Comparison of ENCODE assay signal across 17 mouse cellular contexts in genomic region chr15:61541643-61542042, GRCm38 (mm10).
DNase-seq lines count a peak whose midpoint lies in the region; ATAC-seq and TF ChIP-seq lines count a peak whose summit lies in the region.
"Had no signal": no experiment of that assay in that cellular context is flagged by ENCODE, and none has a peak within 500 bp of the region (broad histone marks: within the 10 kb centered on the region; RNA-seq: fewer than 3 reads in every experiment).

No protein-coding gene starts in this region.

- no peaks in the 10 kb centered on the region for H3K27me3 ChIP-seq in hindbrain, embryonic 14.5 days (ENCODE audit: control insufficient read depth, insufficient read depth, low read length)
- no peaks in the 10 kb centered on the region for H3K27me3 ChIP-seq in hindbrain, postnatal 0 days (ENCODE audit: insufficient read depth, low read length)
- H3K27me3 ChIP-seq in spleen, adult 2 months (ENCODE audit: control insufficient read depth, insufficient read depth, low read length): no peaks in the 10 kb centered on the region
- H3K27me3 ChIP-seq in CH12.LX (replicated peaks): no peaks in the 10 kb centered on the region
- no peaks in the 10 kb centered on the region for H3K27me3 ChIP-seq in embryonic facial prominence, embryonic 10.5 days (replicated peaks; ENCODE audit: low read depth, poor library complexity, severe bottlenecking)
- H3K27me3 ChIP-seq in intestine, embryonic 16.5 days (replicated peaks; ENCODE audit: control insufficient read depth, insufficient read depth, low read length): no peaks in the 10 kb centered on the region
- H3K27me3 ChIP-seq: embryonic facial prominence, embryonic 13.5 days; forebrain, embryonic 13.5 days; heart, embryonic 12.5 days had no signal

- WGBS in hindbrain, embryonic 14.5 days: 54% methylated on average over 4 of the region's 4 CpGs
- WGBS in hindbrain, postnatal 0 days: 41% methylated on average over 4 of the region's 4 CpGs
- 92% methylated on average over 4 of the region's 4 CpGs for WGBS in spleen, adult 2 months
- 59% methylated on average over 4 of the region's 4 CpGs for WGBS in embryonic facial prominence, embryonic 10.5 days
- WGBS in intestine, embryonic 16.5 days: 60% methylated on average over 4 of the region's 4 CpGs

- no peaks in the 10 kb centered on the region for H3K9me3 ChIP-seq in hindbrain, embryonic 14.5 days (ENCODE audit: control insufficient read depth, low read length)
- H3K9me3 ChIP-seq in hindbrain, postnatal 0 days (ENCODE audit: low read length): no peaks in the 10 kb centered on the region
- no peaks in the 10 kb centered on the region for H3K9me3 ChIP-seq in CH12.LX (replicated peaks; ENCODE audit: low read length)
- no peaks in the 10 kb centered on the region for H3K9me3 ChIP-seq in embryonic facial prominence, embryonic 10.5 days
- H3K9me3 ChIP-seq in intestine, embryonic 16.5 days (ENCODE audit: control insufficient read depth, low read length): no peaks in the 10 kb centered on the region
- H3K9me3 ChIP-seq: embryonic facial prominence, embryonic 13.5 days; forebrain, embryonic 13.5 days; heart, embryonic 12.5 days had no signal

- no peak overlapping the region for H3K27ac ChIP-seq in hindbrain, embryonic 14.5 days
- no peak overlapping the region for H3K27ac ChIP-seq in hindbrain, postnatal 0 days
- peak overlapping the region; percentile 42 for H3K27ac ChIP-seq in spleen, adult 2 months (ENCODE audit: insufficient read depth, low read length)
- peak overlapping the region; percentile 38; the same call in 1 of the 2 replicates for H3K27ac ChIP-seq in CH12.LX (ENCODE audit: insufficient read depth, low read depth)
- peak overlapping the region; percentile 54 for H3K27ac ChIP-seq in embryonic facial prominence, embryonic 10.5 days (replicated peaks)
- H3K27ac ChIP-seq in intestine, embryonic 16.5 days (ENCODE audit: low read length): no peak overlapping the region
- H3K27ac ChIP-seq: embryonic facial prominence, embryonic 13.5 days; forebrain, embryonic 13.5 days; gastrocnemius, adult 2 months had no signal

- no peak for TF ChIP-seq EP300 in CH12.LX (IDR thresholded peaks at IDR 0.05; ENCODE audit: low read length)

- no peak overlapping the region for H3K4me3 ChIP-seq in hindbrain, embryonic 14.5 days (replicated peaks; ENCODE audit: low read length)
- H3K4me3 ChIP-seq in hindbrain, postnatal 0 days (ENCODE audit: low read length): no peak overlapping the region
- H3K4me3 ChIP-seq in spleen, adult 2 months (ENCODE audit: extremely low read depth, insufficient read depth, insufficient read length): no peak overlapping the region
- H3K4me3 ChIP-seq in CH12.LX (replicated peaks in 1 of 3; ENCODE audit: low read depth in 2 of 3, low read length in 2 of 3, poor library complexity in 1 of 3): no peak overlapping the region
- no peak overlapping the region for H3K4me3 ChIP-seq in embryonic facial prominence, embryonic 10.5 days
- no peak overlapping the region for H3K4me3 ChIP-seq in intestine, embryonic 16.5 days (ENCODE audit: low read length)
- H3K4me3 ChIP-seq: embryonic facial prominence, embryonic 13.5 days; forebrain, embryonic 13.5 days; gastrocnemius, adult 2 months; heart, embryonic 12.5 days had no signal

- no peaks in the 10 kb centered on the region for H3K79me2 ChIP-seq in CH12.LX (replicated peaks; ENCODE audit: control insufficient read depth, extremely low read depth, insufficient read depth, poor library complexity, severe bottlenecking)

- in situ Hi-C loops in CH12.LX (cut with MboI; ENCODE audit: low pct_ligation_motif_present, low pct_unique_long_range_greater_than_20kb, low sequenced_read_pairs): loop anchor here (10.0 kb wide), 1 partner anchor 97 kb away; no protein-coding TSS in a partner anchor

- no peak overlapping the region for H3K9ac ChIP-seq in hindbrain, embryonic 14.5 days
- H3K9ac ChIP-seq in hindbrain, postnatal 0 days (replicated peaks; ENCODE audit: low read length): no peak overlapping the region
- no peak overlapping the region for H3K9ac ChIP-seq in CH12.LX (ENCODE audit: insufficient read depth, low read depth)
- H3K9ac ChIP-seq in intestine, embryonic 16.5 days (ENCODE audit: low read depth, low read length): no peak overlapping the region
- H3K9ac ChIP-seq: embryonic facial prominence, embryonic 13.5 days; forebrain, embryonic 13.5 days; forebrain, postnatal 0 days; heart, embryonic 12.5 days had no signal

- no peak for TF ChIP-seq RAD21 in CH12.LX (IDR thresholded peaks at IDR 0.05; ENCODE audit: low read depth, low read length)

- H3K4me1 ChIP-seq in hindbrain, embryonic 14.5 days (replicated peaks; ENCODE audit: control insufficient read depth, insufficient read depth, low read length): no peaks in the 10 kb centered on the region
- no peaks in the 10 kb centered on the region for H3K4me1 ChIP-seq in hindbrain, postnatal 0 days (ENCODE audit: insufficient read depth, low read length)
- H3K4me1 ChIP-seq in spleen, adult 2 months (ENCODE audit: control insufficient read depth, insufficient read depth, insufficient read length): peaks cover 16% of the 10 kb centered on the region; the same call in 1 of the 2 replicates
- H3K4me1 ChIP-seq in CH12.LX (ENCODE audit: control insufficient read depth in 1 of 2, insufficient read depth in 2 of 2): peaks cover 22 to 83% of the 10 kb centered on the region in 2 experiments
- H3K4me1 ChIP-seq in embryonic facial prominence, embryonic 10.5 days: peaks cover 27% of the 10 kb centered on the region
- H3K4me1 ChIP-seq in intestine, embryonic 16.5 days (ENCODE audit: control insufficient read depth, insufficient read depth, low read length): peaks cover 5% of the 10 kb centered on the region; the same call in 1 of the 2 replicates

- no peak overlapping the region for H3K4me2 ChIP-seq in hindbrain, embryonic 14.5 days (replicated peaks)
- no peak overlapping the region for H3K4me2 ChIP-seq in hindbrain, postnatal 0 days (ENCODE audit: low read depth, low read length)
- peak overlapping the region; percentile 66; the same call in 1 of the 2 replicates for H3K4me2 ChIP-seq in CH12.LX (ENCODE audit: insufficient read depth, low read depth, poor library complexity, severe bottlenecking)
- no peak overlapping the region for H3K4me2 ChIP-seq in intestine, embryonic 16.5 days (ENCODE audit: low read depth, low read length)
- H3K4me2 ChIP-seq: embryonic facial prominence, embryonic 13.5 days; forebrain, embryonic 13.5 days; heart, embryonic 12.5 days had no signal

- peak; percentile 65; the same call in 1 of the 2 replicates for ATAC-seq in hindbrain, embryonic 14.5 days (ENCODE audit: low FRiP score)
- no peak for ATAC-seq in hindbrain, postnatal 0 days
- ATAC-seq in intestine, embryonic 16.5 days: no peak
- ATAC-seq: forebrain, embryonic 13.5 days; forebrain, postnatal 0 days had no signal

- H3K36me3 ChIP-seq in hindbrain, embryonic 14.5 days (replicated peaks; ENCODE audit: control insufficient read depth, insufficient read depth): no peaks in the 10 kb centered on the region
- no peaks in the 10 kb centered on the region for H3K36me3 ChIP-seq in hindbrain, postnatal 0 days (ENCODE audit: insufficient read depth, low read length)
- H3K36me3 ChIP-seq in spleen, adult 2 months (ENCODE audit: control insufficient read depth, insufficient read depth, low read length): no peaks in the 10 kb centered on the region
- no peaks in the 10 kb centered on the region for H3K36me3 ChIP-seq in CH12.LX (replicated peaks in 1 of 2; ENCODE audit: control insufficient read depth in 1 of 2, insufficient read depth in 1 of 2, low read length in 1 of 2)
- H3K36me3 ChIP-seq in embryonic facial prominence, embryonic 10.5 days (replicated peaks): no peaks in the 10 kb centered on the region
- no peaks in the 10 kb centered on the region for H3K36me3 ChIP-seq in intestine, embryonic 16.5 days (ENCODE audit: control insufficient read depth, insufficient read depth, low read length)
- H3K36me3 ChIP-seq: embryonic facial prominence, embryonic 13.5 days; heart, embryonic 12.5 days had no signal

- no peak for TF ChIP-seq POLR2A in spleen, adult 2 months (IDR thresholded peaks at IDR 0.05; ENCODE audit: low read depth, low read length)
- no peak for TF ChIP-seq POLR2A in CH12.LX (IDR thresholded peaks at IDR 0.05; ENCODE audit: low read depth, low read length)

- TF ChIP-seq CTCF in hindbrain, postnatal 0 days (IDR thresholded peaks at IDR 0.05; ENCODE audit: low read depth): no peak
- no peak for TF ChIP-seq CTCF in spleen, adult 2 months (IDR thresholded peaks at IDR 0.05; ENCODE audit: extremely low read depth, insufficient read depth, insufficient read length, insufficient replicate concordance)
- no peak for TF ChIP-seq CTCF in CH12.LX (conservative IDR thresholded peaks at IDR 0.05 in 1 of 2, IDR thresholded peaks at IDR 0.05 in 1 of 2; ENCODE audit: low read depth in 2 of 2, low read length in 2 of 2)

- DNase-seq in hindbrain, embryonic 14.5 days (ENCODE audit: low spot score): no peak
- DNase-seq in hindbrain, postnatal 0 days (ENCODE audit: low spot score): no peak
- DNase-seq in spleen, adult 2 months (ENCODE audit: low read depth in 1 of 2, low spot score in 2 of 2): no peak
- DNase-seq in spleen, adult 18-20 months: no peak
- no peak for DNase-seq in CH12.LX (ENCODE audit: extremely low read depth)
- DNase-seq in embryonic facial prominence, embryonic 10.5 days (ENCODE audit: low spot score): no peak
- DNase-seq: adrenal gland, adult 2 months; adrenal gland, postnatal 25 days; cerebellum, adult 2 months; cerebellum, postnatal 14 days; forebrain, postnatal 0 days; gastrocnemius, adult 2 months; gastrocnemius, postnatal 25 days had no signal

- dilution Hi-C loops in CH12.LX (cut with MboI; ENCODE audit: extremely low pct_ligation_motif_present, extremely low pct_unique_long_range_greater_than_20kb, low sequenced_read_pairs): no loop called here

TF ChIP-seq in CH12.LX, 34 proteins besides CTCF, POLR2A, EP300 and RAD21:
- TF ChIP-seq PAX5 (IDR thresholded peaks at IDR 0.05; ENCODE audit: low read length): no peak
- no peak for TF ChIP-seq NELFE (IDR thresholded peaks at IDR 0.05; ENCODE audit: low read depth, low read length)
- TF ChIP-seq RCOR1 (conservative IDR thresholded peaks at IDR 0.05; ENCODE audit: low read depth, low read length): no peak
- TF ChIP-seq TBP (conservative IDR thresholded peaks at IDR 0.05; ENCODE audit: low read depth, low read length): no peak
- no peak for TF ChIP-seq IRF4 (IDR thresholded peaks at IDR 0.05; ENCODE audit: low read depth, low read length)
- TF ChIP-seq BHLHE40 (IDR thresholded peaks at IDR 0.05; ENCODE audit: low read depth, low read length): no peak
- TF ChIP-seq NRF1 (IDR thresholded peaks at IDR 0.05; ENCODE audit: low read depth, low read length): no peak
- TF ChIP-seq E2F4 (IDR thresholded peaks at IDR 0.05; ENCODE audit: insufficient replicate concordance, low read depth, low read length): no peak
- no peak for TF ChIP-seq ZMIZ1 (IDR thresholded peaks at IDR 0.05; ENCODE audit: low read depth, low read length)
- TF ChIP-seq HCFC1 (IDR thresholded peaks at IDR 0.05; ENCODE audit: low read depth, low read length): no peak
- no peak for TF ChIP-seq ZNF384 (IDR thresholded peaks at IDR 0.05; ENCODE audit: low read depth, low read length)
- no peak for TF ChIP-seq KAT2A (IDR thresholded peaks at IDR 0.05; ENCODE audit: insufficient replicate concordance, low read length)
- no peak for TF ChIP-seq JUN (IDR thresholded peaks at IDR 0.05; ENCODE audit: insufficient read depth, low read depth, low read length)

Comparison
In these comparisons a context has a peak if more than half of its experiments do, and no peak if none do; other contexts are left out.
1. H3K27ac ChIP-seq: peak in spleen, adult 2 months (single experiment), CH12.LX (single experiment) and embryonic facial prominence, embryonic 10.5 days (single experiment); none in hindbrain, embryonic 14.5 days (single experiment), hindbrain, postnatal 0 days (single experiment) and intestine, embryonic 16.5 days (single experiment).